14 mouse cellular contexts compared by ENCODE assay signal in the genomic region with DNA sequence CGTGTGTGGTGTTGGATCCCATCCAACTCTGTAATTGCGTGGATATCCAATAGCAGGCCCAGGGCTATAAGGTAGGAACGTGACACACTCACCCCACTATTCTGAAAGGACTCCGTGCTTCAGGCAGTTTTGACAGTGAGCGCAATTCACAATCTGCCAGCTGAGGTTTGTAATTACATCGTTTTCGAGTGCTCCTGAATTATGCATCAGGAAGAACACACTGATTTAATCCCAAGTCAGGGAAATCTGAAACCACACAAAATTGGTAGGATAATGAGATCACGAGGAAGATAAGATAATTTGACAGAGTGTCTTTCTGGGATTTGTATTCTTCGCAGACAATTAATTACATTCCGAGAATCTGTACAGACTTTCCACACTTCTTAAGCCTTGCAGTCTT. TPM values are rescaled to one million over a fixed set of nuclear protein-coding genes. Genes with fewer than 3 reads are reported as not detected.
DNase-seq lines count a peak whose midpoint lies in the region; ATAC-seq and TF ChIP-seq lines count a peak whose summit lies in the region.
"Had no signal": no experiment of that assay in that cellular context is flagged by ENCODE, and none has a peak within 500 bp of the region (broad histone marks: within the 10 kb centered on the region; RNA-seq: fewer than 3 reads in every experiment).

No protein-coding gene starts in this region.

- no peaks in the 10 kb centered on the region for H3K9me3 ChIP-seq in intestine, postnatal 0 days (ENCODE audit: control insufficient read depth)
- no peaks in the 10 kb centered on the region for H3K9me3 ChIP-seq in intestine, embryonic 15.5 days
- no peaks in the 10 kb centered on the region for H3K9me3 ChIP-seq in forebrain, postnatal 0 days (ENCODE audit: low read length)
- no peaks in the 10 kb centered on the region for H3K9me3 ChIP-seq in neural tube, embryonic 13.5 days
- no peaks in the 10 kb centered on the region for H3K9me3 ChIP-seq in limb, embryonic 10.5 days (replicated peaks)
- H3K9me3 ChIP-seq: liver, embryonic 12.5 days had no signal

- TF ChIP-seq CTCF in intestine, postnatal 0 days (IDR thresholded peaks at IDR 0.05; ENCODE audit: low read depth) = no peak
- no peak for TF ChIP-seq CTCF in forebrain, postnatal 0 days (IDR thresholded peaks at IDR 0.05; ENCODE audit: low read depth)

- H3K4me1 ChIP-seq in intestine, postnatal 0 days (replicated peaks; ENCODE audit: control insufficient read depth, insufficient read depth, low read length) = no peaks in the 10 kb centered on the region; the same call in none of the 2 replicates
- H3K4me1 ChIP-seq in intestine, embryonic 15.5 days (replicated peaks) = peaks cover 22% of the 10 kb centered on the region
- peaks cover 10% of the 10 kb centered on the region for H3K4me1 ChIP-seq in forebrain, postnatal 0 days (ENCODE audit: insufficient read depth)
- H3K4me1 ChIP-seq in neural tube, embryonic 13.5 days (replicated peaks) = peaks cover 53% of the 10 kb centered on the region
- peaks cover 26% of the 10 kb centered on the region for H3K4me1 ChIP-seq in limb, embryonic 10.5 days

- H3K4me2 ChIP-seq in intestine, postnatal 0 days (replicated peaks; ENCODE audit: low read depth) = no peak overlapping the region; the same call in 1 of the 2 replicates
- H3K4me2 ChIP-seq in intestine, embryonic 15.5 days (replicated peaks) = no peak overlapping the region
- 0 out of 2 replicates have a peak overlapping the region, but pooled peaks have one; percentile 6 for H3K4me2 ChIP-seq in forebrain, postnatal 0 days (ENCODE audit: low read depth)
- H3K4me2 ChIP-seq in neural tube, embryonic 13.5 days = no peak overlapping the region
- H3K4me2 ChIP-seq: liver, embryonic 12.5 days had no signal

- no peak overlapping the region for H3K9ac ChIP-seq in intestine, postnatal 0 days (ENCODE audit: low read depth, low read length)
- no peak overlapping the region for H3K9ac ChIP-seq in intestine, embryonic 15.5 days
- no peak overlapping the region for H3K9ac ChIP-seq in forebrain, postnatal 0 days
- no peak overlapping the region for H3K9ac ChIP-seq in neural tube, embryonic 13.5 days
- H3K9ac ChIP-seq: liver, embryonic 12.5 days had no signal

- no peaks in the 10 kb centered on the region; the same call in 1 of the 2 replicates for H3K36me3 ChIP-seq in intestine, postnatal 0 days (ENCODE audit: control insufficient read depth, insufficient read depth)
- no peaks in the 10 kb centered on the region for H3K36me3 ChIP-seq in intestine, embryonic 15.5 days
- H3K36me3 ChIP-seq in forebrain, postnatal 0 days (ENCODE audit: insufficient read depth) = no peaks in the 10 kb centered on the region
- no peaks in the 10 kb centered on the region for H3K36me3 ChIP-seq in neural tube, embryonic 13.5 days
- no peaks in the 10 kb centered on the region for H3K36me3 ChIP-seq in limb, embryonic 10.5 days
- H3K36me3 ChIP-seq: G1E; liver, embryonic 12.5 days had no signal

- peak; percentile 64 for DNase-seq in brain, embryonic 18.5 days (ENCODE audit: low read depth, low spot score)
- peak; percentile 77 for DNase-seq in forebrain, postnatal 0 days
- DNase-seq in limb, embryonic 10.5 days (ENCODE audit: low spot score) = no peak
- no peak for DNase-seq in right cerebral cortex, adult 18-20 months
- DNase-seq: cerebellum, adult 9-10 months; layer of hippocampus, adult 9-11 months; lung, postnatal 10 days; thymus, adult 18-20 months had no signal

- H3K27ac ChIP-seq in intestine, postnatal 0 days (ENCODE audit: low read depth, low read length) = peak overlapping the region; percentile 62; the same call in 1 of the 2 replicates
- H3K27ac ChIP-seq in intestine, embryonic 15.5 days = no peak overlapping the region
- H3K27ac ChIP-seq in forebrain, postnatal 0 days (ENCODE audit: low read depth, low read length) = no peak overlapping the region
- H3K27ac ChIP-seq in neural tube, embryonic 13.5 days (replicated peaks) = no peak overlapping the region
- H3K27ac ChIP-seq in limb, embryonic 10.5 days = no peak overlapping the region
- H3K27ac ChIP-seq: liver, embryonic 12.5 days had no signal

- ATAC-seq in intestine, postnatal 0 days = no peak
- ATAC-seq in intestine, embryonic 15.5 days = no peak
- peak; percentile 86 for ATAC-seq in forebrain, postnatal 0 days
- ATAC-seq in neural tube, embryonic 13.5 days (ENCODE audit: low read depth) = peak; percentile 83
- ATAC-seq: liver, embryonic 12.5 days had no signal

- 25% methylated on average over 10 of the region's 10 CpGs for WGBS in intestine, postnatal 0 days
- WGBS in intestine, embryonic 15.5 days = 45% methylated on average over 10 of the region's 10 CpGs
- 7% methylated on average over 10 of the region's 10 CpGs for WGBS in forebrain, postnatal 0 days
- 22% methylated on average over 10 of the region's 10 CpGs for WGBS in neural tube, embryonic 13.5 days
- WGBS in limb, embryonic 10.5 days = 78% methylated on average over 10 of the region's 10 CpGs

- no peak overlapping the region for H3K4me3 ChIP-seq in intestine, postnatal 0 days (ENCODE audit: low read depth, low read length)
- no peak overlapping the region for H3K4me3 ChIP-seq in intestine, embryonic 15.5 days (replicated peaks)
- no peak overlapping the region for H3K4me3 ChIP-seq in forebrain, postnatal 0 days (ENCODE audit: low read depth, low read length)
- H3K4me3 ChIP-seq in neural tube, embryonic 13.5 days = no peak overlapping the region
- H3K4me3 ChIP-seq in limb, embryonic 10.5 days = no peak overlapping the region
- H3K4me3 ChIP-seq: liver, embryonic 12.5 days had no signal

- no peaks in the 10 kb centered on the region for H3K27me3 ChIP-seq in intestine, postnatal 0 days (replicated peaks; ENCODE audit: control insufficient read depth, insufficient read depth, low read length)
- H3K27me3 ChIP-seq in intestine, embryonic 15.5 days (replicated peaks) = peaks cover 4% of the 10 kb centered on the region; the same call in 1 of the 2 replicates
- H3K27me3 ChIP-seq in forebrain, postnatal 0 days (ENCODE audit: insufficient read depth, low read length) = 0 out of 2 replicates have a peak, but pooled peaks cover 3% of the 10 kb centered on the region
- H3K27me3 ChIP-seq in neural tube, embryonic 13.5 days = peaks cover 35% of the 10 kb centered on the region
- H3K27me3 ChIP-seq in limb, embryonic 10.5 days (ENCODE audit: low read depth, poor library complexity, severe bottlenecking) = peaks cover 52% of the 10 kb centered on the region

RNA-seq across cellular contexts. Expression of a gene that starts 6.1 kb away (rescaled TPM):
- 47.4 and 52.3 TPM in 2 replicates for polyA plus RNA-seq in intestine, postnatal 0 days (2015; fragmentation: Nextera tagmentation; extraction: Ambion mirVana)
- polyA plus RNA-seq in intestine, embryonic 15.5 days (2015; fragmentation: Nextera tagmentation; extraction: Ambion mirVana) = 11.3 and 11.7 TPM in 2 replicates
- total RNA-seq in forebrain, postnatal 0 days (2014; rRNA removed) = 3.3 and 4.8 TPM in 2 replicates
- 2.6 and 3.8 TPM in 2 replicates for polyA plus RNA-seq in forebrain, postnatal 0 days (2015; fragmentation: Nextera tagmentation; extraction: Ambion mirVana)
- polyA plus RNA-seq in neural tube, embryonic 13.5 days (2015; fragmentation: Nextera tagmentation; extraction: Ambion mirVana) = 1.1 TPM in 2 replicates
- polyA plus RNA-seq in limb, embryonic 10.5 days (2016; fragmentation: Nextera tagmentation; extraction: Ambion mirVana) = 0.15 and 0.16 TPM in 2 replicates
- total RNA-seq: monocyte, adult 5-6 weeks had no signal
- polyA plus RNA-seq: G1E had no signal

Comparison
In these comparisons a context has a peak if more than half of its experiments do, and no peak if none do; other contexts are left out.
1. ATAC-seq: peak in forebrain, postnatal 0 days (single experiment) and neural tube, embryonic 13.5 days (single experiment); none in intestine, postnatal 0 days (single experiment) and intestine, embryonic 15.5 days (single experiment).
2. DNase-seq: peak in brain, embryonic 18.5 days (single experiment) and forebrain, postnatal 0 days (single experiment); none in limb, embryonic 10.5 days (single experiment) and right cerebral cortex, adult 18-20 months (single experiment).